Mouse (Mus musculus) midbrain, postnatal 0 days (tissue): ENCODE measurements around the gene Zfp607a. TPM values are rescaled to one million over a fixed set of nuclear protein-coding genes. Genes with fewer than 3 reads are reported as not detected.
"Not testable (repeated sequence)": the region's sequence is repeated elsewhere in the genome, so short reads cannot be mapped to it uniquely, and the experiment has no call there.

Source experiments
- ATAC-seq: fragments of 200-750 bp; cut with Nextera tagmentation; 2 replicates; pipeline ENCODE4 v1.8.0; 2017; ENCODE audit warnings: moderate number of reproducible peaks, mild to moderate bottlenecking, moderate TSS enrichment, moderate library complexity; ENCODE audit not compliant: low FRiP score
- DNase-seq: peaks from one replicate; pipeline ENCODE4 v3.0.0-alpha.2; 2015; ENCODE audit warnings: low spot score
- H3K27ac ChIP-seq: fragments of 300-500 bp; sonication (generic); 2 replicates; pipeline ENCODE4 v1.5.1; 2014; ENCODE audit warnings: low read depth, mild to moderate bottlenecking, low read length, mixed read lengths
- H3K27me3 ChIP-seq: fragments of 300-500 bp; sonication (generic); 2 replicates; pipeline ENCODE4 v1.6.1; 2014; ENCODE audit warnings: low read length, control low read depth, mixed read lengths; ENCODE audit not compliant: insufficient read depth
- H3K36me3 ChIP-seq: fragments of 300-500 bp; sonication (generic); 2 replicates; pipeline ENCODE4 v1.6.1; 2014; ENCODE audit warnings: low read length, control low read depth, mixed read lengths; ENCODE audit not compliant: insufficient read depth
- H3K4me1 ChIP-seq: fragments of 300-500 bp; sonication (generic); 2 replicates; pipeline ENCODE4 v1.6.1; 2014; ENCODE audit warnings: mild to moderate bottlenecking, control low read depth, antibody characterized with exemption, low read length, mixed read lengths; ENCODE audit not compliant: insufficient read depth
- H3K4me2 ChIP-seq: fragments of 300-500 bp; sonication (generic); 2 replicates; pipeline ENCODE4 v1.6.1; 2014; ENCODE audit warnings: low read depth, mild to moderate bottlenecking, low read length, mixed read lengths; ENCODE audit not compliant: poor library complexity, severe bottlenecking
- H3K4me3 ChIP-seq: fragments of 300-500 bp; sonication (generic); 2 replicates; pipeline ENCODE4 v1.5.1; 2014; ENCODE audit warnings: low read depth, mild to moderate bottlenecking, low read length, moderate library complexity
- H3K9ac ChIP-seq: fragments of 300-500 bp; sonication (generic); replicated peaks from 2 replicates; pipeline ENCODE4 v1.6.1; 2014; ENCODE audit warnings: mild to moderate bottlenecking, low read length, moderate library complexity, mixed read lengths; ENCODE audit not compliant: poor library complexity, severe bottlenecking
- H3K9me3 ChIP-seq: fragments of 300-500 bp; sonication (generic); 2 replicates; pipeline ENCODE4 v1.6.1; 2016; ENCODE audit warnings: low read length, control low read depth
- CTCF ChIP-seq: IDR thresholded peaks from 2 replicates; pipeline ENCODE4 v1.5.1; 2016; ENCODE audit warnings: antibody characterized with exemption, mild to moderate bottlenecking
- WGBS: fragments of 180-500 bp; shearing (Covaris S2); extraction: QIAGEN DNeasy Blood & Tissue Kit; methylation state at CpG from one replicate; pipeline ENCODE4 v1.1.7; 2014; 5-methylcytosine and 5-hydroxymethylcytosine counted together
- polyA plus RNA-seq: library from polyadenylated mRNA; unstranded; fragments of >200 nt; fragmentation: Nextera tagmentation; extraction: Ambion mirVana; gene quantifications from 2 replicates; pipeline ENCODE4 v1.2.1, GENCODE M21; 2015
- total RNA-seq: library from RNA; depleted of rRNA; stranded (reverse); fragments of >200 nt; gene quantifications from 2 replicates; pipeline ENCODE4 v1.2.3, GENCODE M21; 2014

Zfp607a gene
- total and polyA plus RNA-seq, 2 experiments from 2014 or later = 0.68 to 0.71 TPM

GRCm38 (mm10) chr7:27839596-27839995, 17.7 kb upstream of the Zfp607a start:
- Histone ChIP-seq H3K4me3 (no peak overlapping the region), H3K27me3 (no peaks in the 10 kb centered on the region), H3K9ac (no peak overlapping the region), H3K9me3 (no peaks in the 10 kb centered on the region), H3K4me2 (peak overlapping the region; percentile 60; the same call in 1 of the 2 replicates), H3K27ac (no peak overlapping the region), H3K4me1 (no peaks in the 10 kb centered on the region), H3K36me3 (peaks cover under 1% of the 10 kb centered on the region; the same call in 1 of the 2 replicates)
- TF ChIP-seq CTCF = no peak
- ATAC-seq (no peak), DNase-seq (no peak)
- WGBS = 93% methylated on average over 7 of the region's 7 CpGs

GRCm38 (mm10) chr7:27840104-27840503, 17.2 kb upstream of the Zfp607a start:
- Histone ChIP-seq H3K9me3 (no peaks in the 10 kb centered on the region), H3K9ac (no peak overlapping the region), H3K36me3 (peaks cover 5% of the 10 kb centered on the region), H3K4me1 (no peaks in the 10 kb centered on the region), H3K27me3 (no peaks in the 10 kb centered on the region), H3K27ac (no peak overlapping the region), H3K4me2 (no peak overlapping the region), H3K4me3 (no peak overlapping the region)
- 84% methylated on average over 6 of the region's 6 CpGs for WGBS
- no peak for ATAC-seq
- no peak for DNase-seq
- TF ChIP-seq CTCF = no peak

DNA sequence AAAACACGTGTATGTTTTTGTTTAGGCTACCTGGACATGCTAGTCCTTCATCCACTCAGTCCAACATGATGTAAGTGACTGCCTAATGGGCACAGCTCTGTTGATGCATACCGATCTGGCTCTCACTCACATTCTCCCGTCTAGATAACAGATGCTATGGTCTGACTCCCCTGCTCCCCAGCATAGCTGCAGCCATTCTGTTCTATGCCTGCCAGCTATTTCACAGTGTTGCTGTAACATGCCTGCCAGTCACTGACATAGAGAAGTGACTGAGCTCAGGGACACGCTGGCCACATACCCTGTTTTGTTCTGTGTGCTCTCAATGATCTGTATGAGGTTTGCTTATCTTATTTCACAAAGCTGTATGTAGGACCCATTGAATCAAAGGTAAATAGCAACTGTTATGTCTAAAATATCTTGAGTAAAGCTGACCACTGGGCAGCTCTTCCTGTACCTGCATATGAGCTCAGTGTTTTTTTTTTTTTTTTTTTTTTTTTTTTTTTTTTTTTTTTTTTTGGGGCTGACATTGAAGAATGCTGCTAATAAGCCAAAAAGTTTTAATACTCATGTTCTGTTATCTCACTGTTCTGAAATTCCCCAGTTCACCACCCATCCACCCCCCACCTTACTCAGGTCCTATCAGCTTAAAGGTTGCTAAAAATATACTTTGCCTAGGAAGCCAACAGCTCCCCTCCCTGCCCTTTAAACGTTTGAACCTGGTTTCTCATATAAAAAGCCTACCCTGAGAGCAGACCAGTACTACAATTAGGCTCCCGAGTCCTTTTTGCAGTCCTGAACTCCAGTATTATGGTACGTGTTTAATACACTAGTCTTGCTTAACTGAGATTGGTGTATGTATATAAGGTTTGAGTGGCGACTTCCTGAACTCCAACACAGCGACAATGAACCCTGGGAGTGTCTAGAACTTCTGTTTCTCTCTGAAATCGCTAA, 2.2 kb downstream of the Zfp607a start:
- ATAC-seq = no peak; the same call in 1 of the 2 replicates
- Histone ChIP-seq H3K4me2 (peak overlapping the region; percentile 70), H3K27me3 (no peaks in the 10 kb centered on the region), H3K4me1 (no peaks in the 10 kb centered on the region), H3K9me3 (no peaks in the 10 kb centered on the region), H3K4me3 (peak overlapping the region; percentile 44), H3K9ac (no peak overlapping the region), H3K27ac (no peak overlapping the region), H3K36me3 (no peaks in the 10 kb centered on the region; the same call in 1 of the 2 replicates)
- peak; percentile 35 for DNase-seq
- WGBS = 32% methylated on average over 10 of the region's 10 CpGs
- no peak for TF ChIP-seq CTCF

GRCm38 (mm10) chr7:27860396-27861235, 3.3 kb downstream of the Zfp607a start:
- Histone ChIP-seq H3K36me3 (no peaks in the 10 kb centered on the region; the same call in none of the 2 replicates), H3K9me3 (no peaks in the 10 kb centered on the region), H3K4me1 (no peaks in the 10 kb centered on the region), H3K27me3 (no peaks in the 10 kb centered on the region), H3K9ac (peak overlapping the region; percentile 52), H3K4me3 (peak overlapping the region; percentile 44), H3K4me2 (peak overlapping the region; percentile 70), H3K27ac (no peak overlapping the region)
- TF ChIP-seq CTCF = no peak
- DNase-seq = peak; percentile 71
- ATAC-seq = peak; percentile 80; the same call in 1 of the 2 replicates
- 0% methylated on average over 22 of the region's 22 CpGs for WGBS

DNA sequence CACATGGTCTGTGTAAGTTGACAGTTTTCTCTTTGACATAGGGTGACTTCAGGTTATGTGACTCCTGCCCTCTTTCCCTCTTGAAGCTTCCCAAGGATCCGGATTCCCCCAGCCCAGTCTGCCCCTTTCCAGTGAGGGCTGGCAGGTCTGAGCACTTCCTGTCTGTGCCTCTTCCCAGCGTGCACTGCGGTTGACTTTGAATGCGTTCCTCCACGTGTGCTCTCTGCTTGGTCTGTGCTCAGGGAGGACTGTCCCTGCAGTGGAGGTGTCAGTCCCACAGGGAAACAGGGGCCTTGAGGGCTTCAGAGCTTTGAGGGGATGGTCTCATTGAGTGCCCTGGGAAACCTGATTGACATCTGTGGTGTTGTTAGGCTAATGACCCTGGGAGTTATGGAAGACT, 5.3 kb downstream of the Zfp607a start:
- not testable (repeated sequence) for H3K9me3 ChIP-seq, H3K27me3 ChIP-seq, H3K27ac ChIP-seq, H3K4me1 ChIP-seq, DNase-seq, H3K36me3 ChIP-seq, H3K4me2 ChIP-seq, ATAC-seq, H3K9ac ChIP-seq, H3K4me3 ChIP-seq
- WGBS = 81% methylated on average over 5 of the region's 5 CpGs
